Mouse (Mus musculus) MEL (cell line): Measurements from ENCODE around the gene Zeb2. TPM values are rescaled to one million over a fixed set of nuclear protein-coding genes. Genes with fewer than 3 reads are reported as not detected.

ENCODE experiments used
- DNase-seq: peaks from one replicate; pipeline ENCODE4 v3.0.0; 2011; ENCODE audit warnings: low read depth, low spot score
- H3K27ac ChIP-seq: 2 replicates; pipeline ENCODE4 v1.5.1; 2012; ENCODE audit warnings: low read depth, mild to moderate bottlenecking, control low read depth, low read length, moderate library complexity; ENCODE audit not compliant: control insufficient read depth
- H3K27me3 ChIP-seq, 2 experiments: fragments of 150-350 bp in 1 of 2; sonication (generic) in 1 of 2; 2 replicates each; pipeline ENCODE4 v1.6.1; 2012; ENCODE audit warnings: low read length in 2 of 2, mild to moderate bottlenecking in 2 of 2, improper control_type of control experiment in 1 of 2, moderate library complexity in 1 of 2; ENCODE audit not compliant: insufficient read depth in 2 of 2, control insufficient read depth in 1 of 2
- H3K36me3 ChIP-seq, 2 experiments: 2 replicates each; pipeline ENCODE4 v1.6.1; 2012 to 2014; ENCODE audit warnings: low read length in 2 of 2, improper control_type of control experiment in 1 of 2, inconsistent platforms in 1 of 2, mild to moderate bottlenecking in 1 of 2; ENCODE audit not compliant: insufficient read depth in 2 of 2, control insufficient read depth in 1 of 2
- H3K4me1 ChIP-seq, 2 experiments: fragments of 150-350 bp in 1 of 2; sonication (generic) in 1 of 2; 2 replicates each; pipeline ENCODE4 v1.6.1; 2012; ENCODE audit warnings: low read length in 2 of 2, improper control_type of control experiment in 1 of 2, mild to moderate bottlenecking in 1 of 2; ENCODE audit not compliant: insufficient read depth in 2 of 2, control insufficient read depth in 1 of 2
- H3K4me3 ChIP-seq, 2 experiments: fragments of 150-350 bp in 1 of 2; sonication (generic) in 1 of 2; 2 replicates each; pipeline ENCODE4 v1.5.1; 2012; ENCODE audit warnings: low read depth in 2 of 2, low read length in 2 of 2, mild to moderate bottlenecking in 2 of 2, moderate library complexity in 2 of 2, control low read depth in 1 of 2, improper control_type of control experiment in 1 of 2; ENCODE audit not compliant: control insufficient read depth in 1 of 2, insufficient read depth in 1 of 2
- H3K79me2 ChIP-seq: 2 replicates; pipeline ENCODE4 v1.6.1; 2012; ENCODE audit warnings: mild to moderate bottlenecking, low read length, moderate library complexity; ENCODE audit not compliant: control insufficient read depth, poor library complexity, insufficient read depth
- H3K9ac ChIP-seq: 2 replicates; pipeline ENCODE4 v1.6.1; 2012; ENCODE audit warnings: low read depth, mild to moderate bottlenecking, control low read depth, low read length, moderate library complexity; ENCODE audit not compliant: control insufficient read depth, poor library complexity, severe bottlenecking
- H3K9me3 ChIP-seq: fragments of 150-350 bp; sonication (generic); replicated peaks from 2 replicates; pipeline ENCODE4 v1.6.1; 2012; ENCODE audit warnings: mild to moderate bottlenecking, low read length, improper control_type of control experiment, moderate library complexity; ENCODE audit not compliant: insufficient read depth
- CHD1 ChIP-seq: IDR thresholded peaks from 2 replicates; pipeline ENCODE4 v1.6.1; 2012; ENCODE audit warnings: low read depth, mild to moderate bottlenecking, inconsistent platforms, low read length, improper control_type of control experiment
- ELF1 ChIP-seq: IDR thresholded peaks from 2 replicates; pipeline ENCODE4 v1.6.1; 2014; ENCODE audit warnings: low read depth, mild to moderate bottlenecking, inconsistent platforms, low read length, improper control_type of control experiment, moderate library complexity
- EP300 ChIP-seq, 2 experiments: IDR thresholded peaks; 2 replicates each; pipeline ENCODE4 v1.6.1; 2011; ENCODE audit warnings: improper control_type of control experiment in 2 of 2, low read length in 2 of 2, low read depth in 1 of 2, mild to moderate bottlenecking in 1 of 2
- ETS1 ChIP-seq: IDR thresholded peaks from 2 replicates; pipeline ENCODE4 v1.6.1; 2012; ENCODE audit warnings: low read depth, mild to moderate bottlenecking, inconsistent platforms, low read length, improper control_type of control experiment, moderate library complexity
- GABPA ChIP-seq: IDR thresholded peaks from 2 replicates; pipeline ENCODE4 v1.6.1; 2012; ENCODE audit warnings: low read depth, mild to moderate bottlenecking, inconsistent platforms, low read length, improper control_type of control experiment, moderate library complexity
- GATA1 ChIP-seq: IDR thresholded peaks from 2 replicates; pipeline ENCODE4 v1.6.1; 2011; ENCODE audit warnings: low read depth, low read length, improper control_type of control experiment
- HCFC1 ChIP-seq: IDR thresholded peaks from 2 replicates; pipeline ENCODE4 v1.6.1; 2012; ENCODE audit warnings: low read depth, mild to moderate bottlenecking, inconsistent platforms, low read length, improper control_type of control experiment, moderate library complexity
- KAT2A ChIP-seq: conservative IDR thresholded peaks from 2 replicates; pipeline ENCODE4 v1.6.1; 2012; ENCODE audit warnings: low read depth, low read length, improper control_type of control experiment, inconsistent platforms
- MAFK ChIP-seq: IDR thresholded peaks from 2 replicates; pipeline ENCODE4 v1.6.1; 2011; ENCODE audit warnings: low read depth, mild to moderate bottlenecking, low read length, improper control_type of control experiment, borderline replicate concordance
- MEF2A ChIP-seq: IDR thresholded peaks from 2 replicates; pipeline ENCODE4 v1.6.1; 2014; ENCODE audit warnings: low read depth, mild to moderate bottlenecking, inconsistent platforms, low read length, improper control_type of control experiment; ENCODE audit not compliant: poor library complexity, insufficient replicate concordance, severe bottlenecking; ENCODE audit errors: extremely low read depth
- NELFE ChIP-seq: IDR thresholded peaks from 2 replicates; pipeline ENCODE4 v1.6.1; 2011; ENCODE audit warnings: low read depth, low read length, improper control_type of control experiment
- NRF1 ChIP-seq: IDR thresholded peaks from 2 replicates; pipeline ENCODE4 v1.6.1; 2014; ENCODE audit warnings: low read depth, mild to moderate bottlenecking, inconsistent platforms, low read length, improper control_type of control experiment, moderate library complexity; ENCODE audit not compliant: poor library complexity, insufficient read depth, severe bottlenecking
- POLR2A ChIP-seq, 2 experiments: IDR thresholded peaks; 2 replicates each; pipeline ENCODE4 v1.6.1; 2011 to 2012; ENCODE audit warnings: low read length in 2 of 2, mild to moderate bottlenecking in 2 of 2, control low read depth in 1 of 2, improper control_type of control experiment in 1 of 2, low read depth in 1 of 2, moderate library complexity in 1 of 2; ENCODE audit not compliant: control insufficient read depth in 1 of 2, insufficient read depth in 1 of 2, poor library complexity in 1 of 2
- POLR2AphosphoS5 ChIP-seq: IDR thresholded peaks from 2 replicates; pipeline ENCODE4 v1.6.1; 2012; ENCODE audit warnings: low read depth, borderline replicate concordance, mild to moderate bottlenecking, inconsistent platforms, low read length, moderate library complexity, mixed read lengths
- RCOR1 ChIP-seq: IDR thresholded peaks from 2 replicates; pipeline ENCODE4 v1.6.1; 2012; ENCODE audit warnings: low read depth, mild to moderate bottlenecking, inconsistent platforms, low read length, improper control_type of control experiment
- SMC3 ChIP-seq: IDR thresholded peaks from 2 replicates; pipeline ENCODE4 v1.6.1; 2011; ENCODE audit warnings: low read depth, low read length, improper control_type of control experiment
- TAL1 ChIP-seq: IDR thresholded peaks from 2 replicates; pipeline ENCODE4 v1.6.1; 2012; ENCODE audit warnings: mild to moderate bottlenecking, inconsistent platforms, low read length, moderate library complexity, mixed read lengths
- TBP ChIP-seq: IDR thresholded peaks from 2 replicates; pipeline ENCODE4 v1.8.0; 2011; ENCODE audit warnings: low read depth, low read length, improper control_type of control experiment
- TCF12 ChIP-seq: IDR thresholded peaks from 2 replicates; pipeline ENCODE4 v1.6.1; 2014; ENCODE audit warnings: low read depth, mild to moderate bottlenecking, inconsistent platforms, low read length, improper control_type of control experiment, moderate library complexity
- UBTF ChIP-seq: IDR thresholded peaks from 2 replicates; pipeline ENCODE4 v1.6.1; 2012; ENCODE audit warnings: low read depth, mild to moderate bottlenecking, inconsistent platforms, low read length, improper control_type of control experiment, moderate library complexity, borderline replicate concordance; ENCODE audit not compliant: insufficient read depth
- USF1 ChIP-seq: IDR thresholded peaks from 2 replicates; pipeline ENCODE4 v1.6.1; 2014; ENCODE audit warnings: low read depth, mild to moderate bottlenecking, inconsistent platforms, low read length, improper control_type of control experiment, moderate library complexity
- ZC3H11A ChIP-seq: IDR thresholded peaks from 2 replicates; pipeline ENCODE4 v1.6.1; 2012; ENCODE audit warnings: low read depth, mild to moderate bottlenecking, inconsistent platforms, low read length, improper control_type of control experiment
- ZKSCAN1 ChIP-seq: IDR thresholded peaks from 2 replicates; pipeline ENCODE4 v1.6.1; 2012; ENCODE audit warnings: low read depth, mild to moderate bottlenecking, inconsistent platforms, low read length, improper control_type of control experiment, moderate library complexity
- ZMIZ1 ChIP-seq: IDR thresholded peaks from 2 replicates; pipeline ENCODE4 v1.6.1; 2012; ENCODE audit warnings: low read depth, mild to moderate bottlenecking, inconsistent platforms, low read length, improper control_type of control experiment, moderate library complexity
- ZNF384 ChIP-seq: IDR thresholded peaks from 2 replicates; pipeline ENCODE4 v1.6.1; 2012; ENCODE audit warnings: low read depth, mild to moderate bottlenecking, inconsistent platforms, low read length, improper control_type of control experiment
- polyA plus RNA-seq, 2 experiments: library from polyadenylated mRNA; stranded (reverse) in 1 of 2; unstranded in 1 of 2; fragments of >175 nt in 1 of 2; fragments of >200 nt in 1 of 2; gene quantifications; 2 replicates each; pipeline versions ENCODE4 v1.2.1 to v1.2.4; 2012; ENCODE audit warnings: low replicate concordance in 2 of 2, low read depth in 1 of 2; ENCODE audit not compliant: insufficient read length in 2 of 2, insufficient read depth in 1 of 2, missing spikeins in 1 of 2
- total RNA-seq: library from RNA; depleted of rRNA; stranded (reverse); fragments of 300-350 nt; gene quantifications from 2 replicates; pipeline ENCODE4 v1.2.3, GENCODE M21; 2012

The Zeb2 gene
- total and polyA plus RNA-seq, 3 experiments, result 12.8 to 12.9 TPM; not detected in 1

DNA sequence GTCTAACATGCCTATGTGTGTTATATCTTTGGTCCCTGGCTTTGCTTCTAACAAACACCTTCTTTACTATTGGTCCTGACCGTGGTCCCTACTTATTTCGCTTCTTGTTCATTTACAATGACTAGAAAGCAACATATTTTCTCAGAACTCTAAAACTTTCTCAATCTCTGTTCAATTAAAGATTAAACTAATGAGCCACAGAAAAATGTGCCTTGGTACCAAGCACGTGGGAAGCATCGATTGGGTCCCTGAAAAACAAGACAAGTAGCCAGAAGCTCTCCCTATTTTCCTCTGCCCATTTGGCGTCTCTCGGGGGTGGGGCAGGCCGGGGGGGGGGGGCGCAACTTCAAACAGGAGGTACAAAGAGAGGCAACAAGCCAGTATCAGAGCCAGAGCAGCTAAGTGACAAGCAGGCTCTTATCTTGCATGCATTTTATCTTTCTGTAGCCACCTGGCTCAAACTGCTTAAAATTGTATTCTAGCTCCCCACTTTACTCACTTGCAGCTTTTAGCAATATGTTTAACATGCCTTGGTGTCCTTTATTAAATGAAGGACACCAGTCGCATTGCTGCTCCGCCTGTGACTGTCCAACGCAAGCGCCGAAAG is 76.4 kb downstream of the Zeb2 start (continued):
- TF ChIP-seq GATA1 (peak; percentile 99), MAFK (peak; percentile 20; the same call in 1 of the 2 replicates), KAT2A (no peak), NELFE (no peak), HCFC1 (0 out of 2 replicates have a peak, but pooled peaks have one; percentile 47), EP300 (IDR thresholded peaks at IDR 0.05; ENCODE audit: low read depth in 1 of 2, low read length in 2 of 2) (peak; percentile 95 to 96), NRF1 (peak; percentile 19; the same call in 1 of the 2 replicates), ZKSCAN1 (no peak), POLR2AphosphoS5 (no peak), USF1 (no peak), ZNF384 (no peak)

DNA sequence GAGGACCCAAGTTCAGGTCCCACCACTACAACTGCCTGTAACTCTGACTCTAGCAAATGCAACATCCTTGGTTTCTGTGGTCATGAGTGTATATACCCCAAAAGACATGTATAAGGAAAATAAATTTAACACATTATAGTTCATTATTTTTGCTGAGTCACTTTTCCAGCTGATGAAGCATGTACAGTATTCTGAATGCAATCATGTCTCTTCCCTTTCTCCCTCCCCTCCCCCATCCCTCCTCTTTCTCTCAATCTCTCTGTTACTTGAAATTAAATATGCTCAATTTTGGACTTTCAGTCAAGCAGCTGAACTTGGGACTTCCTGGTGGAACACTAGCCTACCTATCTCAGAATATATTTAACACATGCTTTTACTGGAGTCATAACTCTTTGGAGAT is 77.7 kb downstream of the Zeb2 start:
- H3K27ac ChIP-seq, result peak overlapping the region; percentile 47
- H3K36me3 ChIP-seq, result peaks cover 0 to 58% of the 10 kb centered on the region in 2 experiments; a peak in 2 of 4 replicates
- TF ChIP-seq MAFK (peak; percentile 49; the same call in 1 of the 2 replicates), EP300 (IDR thresholded peaks at IDR 0.05; ENCODE audit: low read depth in 1 of 2, low read length in 2 of 2) (peak; percentile 31 to 37; a peak in 2 of 4 replicates), ZMIZ1 (no peak), ETS1 (peak; percentile 74), CHD1 (no peak), ELF1 (0 out of 2 replicates have a peak, but pooled peaks have one; percentile 5), RCOR1 (no peak), NELFE (no peak), UBTF (no peak), ZNF384 (no peak), ZC3H11A (no peak), TBP (0 out of 2 replicates have a peak, but pooled peaks have one; percentile 13), SMC3 (no peak), MEF2A (no peak), USF1 (no peak), POLR2A (IDR thresholded peaks at IDR 0.05; ENCODE audit: control insufficient read depth in 1 of 2, insufficient read depth in 1 of 2, low read depth in 1 of 2, low read length in 2 of 2, poor library complexity in 1 of 2) (no peak), TAL1 (no peak), KAT2A (no peak), GABPA (peak; percentile 47; the same call in 1 of the 2 replicates), TCF12 (no peak)
- H3K9ac ChIP-seq, result no peak overlapping the region
- H3K79me2 ChIP-seq, result peaks cover 12% of the 10 kb centered on the region
- no peak overlapping the region for H3K4me3 ChIP-seq
- H3K9me3 ChIP-seq, result no peaks in the 10 kb centered on the region
- H3K4me1 ChIP-seq, result peaks cover 46 to 52% of the 10 kb centered on the region in 2 experiments
- peak; percentile 52 for DNase-seq
- no peaks in the 10 kb centered on the region for H3K27me3 ChIP-seq
